Mouse (Mus musculus) right cerebral cortex, postnatal 10 days (tissue): ENCODE results near the gene Tox2.

Experiments used
- DNase-seq, 2 experiments: peaks; one replicate each; pipeline ENCODE4 v3.0.0; 2021; ENCODE audit warnings: low spot score in 2 of 2

Gene Tox2

GRCm38 (mm10) chr2:163205262-163205647 is 2.3 kb downstream of the Tox2 start:
- no peak for DNase-seq

- DNase-seq: peak; percentile 80 to 82
Observed at GRCm38 (mm10) chr2:163205737-163206490, 3.0 kb downstream of the Tox2 start.

GRCm38 (mm10) chr2:163207315-163207714 is 4.4 kb downstream of the Tox2 start:
- DNase-seq: peak in 1 of 2 experiments; percentile 54

- peak in 1 of 2 experiments; percentile 54 for DNase-seq
Observed at GRCm38 (mm10) chr2:163209139-163209538, 6.2 kb downstream of the Tox2 start.

- DNase-seq: no peak
Observed at GRCm38 (mm10) chr2:163213085-163213484, 10.2 kb downstream of the Tox2 start.

GRCm38 (mm10) chr2:163218095-163218494 is 15.2 kb downstream of the Tox2 start:
- DNase-seq: no peak

GRCm38 (mm10) chr2:163218571-163218970 is 15.6 kb downstream of the Tox2 start:
- DNase-seq: no peak

- no peak for DNase-seq
Observed at GRCm38 (mm10) chr2:163219447-163219846, 16.5 kb downstream of the Tox2 start.

GRCm38 (mm10) chr2:163220706-163221105 is 17.8 kb downstream of the Tox2 start:
- no peak for DNase-seq

- DNase-seq: peak; percentile 57 to 59
Observed at GRCm38 (mm10) chr2:163225302-163225701, 22.4 kb downstream of the Tox2 start.

GRCm38 (mm10) chr2:163229050-163229449 is 26.1 kb downstream of the Tox2 start:
- peak; percentile 55 to 56 for DNase-seq

GRCm38 (mm10) chr2:163231781-163232534 is 29.0 kb downstream of the Tox2 start:
- peak; percentile 57 for DNase-seq

GRCm38 (mm10) chr2:163233666-163234065 is 30.7 kb downstream of the Tox2 start:
- no peak for DNase-seq

GRCm38 (mm10) chr2:163236057-163236456 is 33.1 kb downstream of the Tox2 start:
- peak; percentile 68 to 74 for DNase-seq

GRCm38 (mm10) chr2:163237999-163238529 is 35.1 kb downstream of the Tox2 start:
- peak; percentile 63 to 72 for DNase-seq

- no peak for DNase-seq
Observed at GRCm38 (mm10) chr2:163239945-163240344, 37.0 kb downstream of the Tox2 start.

- no peak for DNase-seq
Observed at GRCm38 (mm10) chr2:163241867-163242266, 38.9 kb downstream of the Tox2 start.

- no peak for DNase-seq
Observed at GRCm38 (mm10) chr2:163243917-163244852, 41.3 kb downstream of the Tox2 start.

- DNase-seq: no peak
Observed at GRCm38 (mm10) chr2:163248912-163249311, 46.0 kb downstream of the Tox2 start.

- no peak for DNase-seq
Observed at GRCm38 (mm10) chr2:163252645-163253044, 49.7 kb downstream of the Tox2 start.

GRCm38 (mm10) chr2:163253248-163254099 is 50.5 kb downstream of the Tox2 start:
- peak; percentile 46 to 64 for DNase-seq
